Mouse (Mus musculus): ENCODE measurements around the gene Prdm1.

- TF ChIP-seq CTCF (IDR thresholded peaks at IDR 0.05; ENCODE audit: control insufficient read depth, insufficient read depth, low read length) = no peak
- TF ChIP-seq POLR2A (IDR thresholded peaks at IDR 0.05; ENCODE audit: borderline replicate concordance, control insufficient read depth, low read depth, low read length) = no peak
Observed at GRCm38 (mm10) chr10:44553648-44554047, 25.3 kb upstream of the Prdm1 start.
